Mouse (Mus musculus) heart, postnatal 25 days (tissue): ENCODE measurements at regions not wholly inside any gene's neighbourhood (a gene's known extent, or its start where the extent isn't known, plus 50 kb on each side); places are given as distances from the start of the nearest gene placed in this dataset.

Source experiments
- DNase-seq: peaks from one replicate; pipeline ENCODE4 v3.0.0; 2022; ENCODE audit warnings: low spot score
- intact Hi-C: fragments of 180-260 bp; cut with DNase I; formaldehyde crosslinking; loops from one replicate; pipeline ENCODE4 v1.15.1; 2025

- intact Hi-C loops = loop anchor here (10.0 kb wide), 1 partner anchor 49 kb away; no protein-coding TSS in a partner anchor
- DNase-seq = no peak
These were observed 56.5 kb downstream of the Kctd12 start for GRCm38 (mm10) chr14:102925769-102926443.

- intact Hi-C loops = loop anchor here (10.0 kb wide), 1 partner anchor 50 kb away; no protein-coding TSS in a partner anchor
- no peak for DNase-seq
These were observed 57.8 kb downstream of the Kctd12 start for GRCm38 (mm10) chr14:102924674-102925073.

- DNase-seq = no peak
- intact Hi-C loops = loop anchor here (10.0 kb wide), 1 partner anchor 52 kb away; no protein-coding TSS in a partner anchor
These were observed 59.9 kb downstream of the Kctd12 start for GRCm38 (mm10) chr14:102922496-102922993.

GRCm38 (mm10) chr14:102920415-102920814 lies 62.0 kb downstream of the Kctd12 start:
- intact Hi-C loops = loop anchor here (10.0 kb wide), 1 partner anchor 54 kb away; no protein-coding TSS in a partner anchor
- DNase-seq = no peak

- DNase-seq = no peak
- intact Hi-C loops = no loop called here
These were observed 63.1 kb downstream of the Kctd12 start for GRCm38 (mm10) chr14:102919261-102919801.

- DNase-seq = no peak
- intact Hi-C loops = no loop called here
These were observed 64.5 kb downstream of the Kctd12 start for GRCm38 (mm10) chr14:102917929-102918328.

- intact Hi-C loops = no loop called here
- no peak for DNase-seq
These were observed 66.5 kb downstream of the Kctd12 start for GRCm38 (mm10) chr14:102915918-102916317.

DNA sequence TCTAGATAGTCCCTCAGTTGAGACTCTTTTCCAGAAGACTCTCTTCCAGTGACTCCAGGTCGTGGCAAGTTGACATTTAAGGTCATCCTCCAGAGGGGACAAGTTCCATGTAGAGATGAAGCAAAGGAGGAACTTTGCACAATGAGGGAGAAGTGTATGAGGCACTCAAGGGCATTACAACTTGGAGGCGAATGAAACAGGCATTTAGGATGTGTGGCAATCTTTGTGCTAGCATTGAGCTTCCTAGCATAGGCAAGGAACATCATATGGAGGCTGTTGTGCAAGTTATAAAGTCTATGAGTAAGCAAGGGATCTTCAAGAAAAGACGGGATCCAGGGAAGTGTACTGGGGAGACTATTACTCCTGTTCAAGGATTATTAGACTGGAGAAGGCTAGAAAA lies 70.9 kb downstream of the Kctd12 start:
- intact Hi-C loops = no loop called here
- no peak for DNase-seq

DNA sequence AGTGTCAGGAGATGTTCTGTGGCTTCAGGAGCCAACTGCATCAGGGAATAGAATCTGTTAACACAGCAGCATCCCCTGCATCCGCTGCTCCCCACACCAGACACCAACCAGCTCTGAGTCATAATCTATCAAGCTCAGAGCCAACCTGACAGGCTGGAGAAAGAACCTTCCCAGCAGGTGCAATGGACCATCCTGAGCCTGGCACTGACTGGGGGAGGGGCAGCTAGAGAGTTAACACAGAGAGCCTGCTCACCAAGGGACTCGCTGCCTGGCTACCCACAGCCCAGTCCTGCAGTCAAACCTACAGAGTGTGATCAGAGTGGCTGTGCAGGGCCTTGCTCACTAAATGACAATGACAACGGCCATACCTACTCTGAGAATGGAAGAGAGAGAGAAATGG lies 73.4 kb downstream of the Kctd12 start:
- no peak for DNase-seq
- intact Hi-C loops = no loop called here

DNA sequence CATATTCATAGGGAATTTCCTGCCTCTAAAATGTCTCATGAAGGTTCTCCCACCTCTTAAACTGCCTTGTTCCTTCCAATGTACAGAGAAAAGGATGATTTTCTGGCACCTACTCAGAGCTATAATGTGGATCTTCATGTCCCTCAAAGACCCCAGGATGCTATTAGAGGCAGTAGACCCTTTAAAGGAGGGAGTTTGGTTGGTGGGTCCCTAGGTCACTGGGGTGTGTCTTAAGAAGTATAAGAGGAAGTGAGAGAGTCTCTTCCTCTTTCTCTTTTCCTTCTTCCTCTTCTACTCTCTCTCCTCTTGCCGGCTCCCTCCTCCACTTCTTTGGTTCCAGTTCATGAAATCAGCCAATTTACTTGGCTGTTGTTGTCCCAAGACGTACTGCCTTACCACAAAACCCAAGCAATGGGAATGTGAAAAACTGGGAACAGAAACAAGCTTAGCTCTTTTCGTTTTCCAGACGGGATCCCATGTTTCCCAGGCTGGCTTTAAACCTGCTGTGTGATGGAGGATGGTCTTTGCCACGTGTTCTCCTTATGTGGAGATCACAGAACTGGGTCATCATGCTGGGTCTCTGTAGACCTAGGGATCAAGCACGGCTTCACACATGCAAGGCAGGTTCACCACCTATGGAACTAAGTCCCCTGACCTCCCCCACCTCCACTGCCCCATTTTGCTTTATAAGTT lies 74.9 kb downstream of the Kctd12 start:
- no peak for DNase-seq
- intact Hi-C loops = no loop called here

GRCm38 (mm10) chr14:102906826-102907225 lies 75.6 kb downstream of the Kctd12 start:
- no peak for DNase-seq
- intact Hi-C loops = no loop called here

- no peak for DNase-seq
- intact Hi-C loops = no loop called here
These were observed 76.2 kb downstream of the Kctd12 start for GRCm38 (mm10) chr14:102906286-102906685.

- intact Hi-C loops = loop anchor here (5.0 kb wide), 1 partner anchor 79 kb away; the partner anchor contains the start of gene Kctd12
- DNase-seq = peak; percentile 26
These were observed 79.5 kb downstream of the Kctd12 start for GRCm38 (mm10) chr14:102902906-102903305.

- intact Hi-C loops = loop anchor here (5.0 kb wide), 1 partner anchor 80 kb away; the partner anchor contains the start of gene Kctd12
- no peak for DNase-seq
These were observed 80.2 kb downstream of the Kctd12 start for GRCm38 (mm10) chr14:102902236-102902635.

DNA sequence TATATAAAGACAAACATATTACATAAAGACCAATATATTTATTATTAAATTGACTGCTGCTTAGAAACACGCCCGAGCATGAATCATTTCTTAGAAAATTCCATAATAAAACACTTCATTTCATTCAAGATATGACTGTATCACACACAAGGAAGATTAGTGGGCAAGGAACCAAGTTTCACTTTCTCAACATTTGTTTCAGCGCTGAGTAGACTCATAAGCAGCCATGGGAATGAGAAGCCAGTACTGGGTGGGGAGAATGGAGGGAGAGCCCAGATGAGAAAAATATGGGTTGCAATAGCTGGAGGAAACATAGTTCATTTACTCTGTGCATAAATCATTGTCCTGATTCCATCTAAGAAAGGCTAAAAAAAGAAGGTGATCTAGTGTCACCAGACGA lies 84.0 kb downstream of the Kctd12 start:
- intact Hi-C loops = no loop called here
- no peak for DNase-seq

- intact Hi-C loops = loop anchor here (2.0 kb wide), 1 partner anchor 14 kb away; no protein-coding TSS in a partner anchor
- no peak for DNase-seq
These were observed 85.4 kb downstream of the Kctd12 start for GRCm38 (mm10) chr14:102897039-102897438.

DNA sequence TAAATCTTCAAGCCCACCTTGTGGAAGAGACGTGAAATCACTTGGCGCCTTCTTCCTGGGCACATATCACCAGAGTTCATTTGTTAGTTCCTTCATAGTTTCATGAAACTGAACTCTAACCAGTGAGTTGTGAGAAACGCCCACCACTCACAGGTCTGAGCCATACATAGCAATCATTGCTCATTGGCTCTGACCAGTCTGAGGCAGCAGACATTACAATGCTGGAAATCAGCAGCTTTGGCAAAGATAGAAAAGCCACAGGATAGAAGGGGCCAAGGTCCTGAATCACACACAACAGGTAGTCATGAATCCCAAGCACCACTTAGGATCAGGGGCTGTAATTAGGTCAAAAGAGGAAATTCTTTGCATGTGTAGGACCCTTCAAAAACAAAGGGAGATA lies 85.9 kb downstream of the Kctd12 start:
- intact Hi-C loops = loop anchor here (2.0 kb wide), 1 partner anchor 14 kb away; no protein-coding TSS in a partner anchor
- no peak for DNase-seq

DNA sequence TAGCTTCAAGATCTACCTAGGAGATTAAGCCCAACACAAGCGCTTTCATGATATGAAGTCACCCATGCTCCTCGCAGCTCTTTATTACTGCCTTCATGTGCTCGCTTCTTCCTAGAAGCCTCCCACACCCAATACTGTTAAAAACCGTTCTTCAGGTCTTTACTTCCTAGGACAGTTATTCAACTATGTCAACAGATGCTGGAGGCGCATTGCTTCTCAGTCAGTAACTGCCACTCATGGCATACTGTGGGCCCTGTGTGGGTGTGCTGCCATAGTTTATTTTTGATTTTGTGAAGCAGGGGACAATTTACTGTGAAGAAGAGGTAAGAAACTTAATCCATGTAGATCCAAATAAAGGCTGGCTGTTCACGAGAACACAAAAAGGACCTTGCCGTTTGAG lies 89.2 kb downstream of the Kctd12 start:
- intact Hi-C loops = no loop called here
- DNase-seq = no peak

- DNase-seq = no peak
These were observed 90.9 kb downstream of the Kctd12 start for GRCm38 (mm10) chr14:102891552-102891951.

DNA sequence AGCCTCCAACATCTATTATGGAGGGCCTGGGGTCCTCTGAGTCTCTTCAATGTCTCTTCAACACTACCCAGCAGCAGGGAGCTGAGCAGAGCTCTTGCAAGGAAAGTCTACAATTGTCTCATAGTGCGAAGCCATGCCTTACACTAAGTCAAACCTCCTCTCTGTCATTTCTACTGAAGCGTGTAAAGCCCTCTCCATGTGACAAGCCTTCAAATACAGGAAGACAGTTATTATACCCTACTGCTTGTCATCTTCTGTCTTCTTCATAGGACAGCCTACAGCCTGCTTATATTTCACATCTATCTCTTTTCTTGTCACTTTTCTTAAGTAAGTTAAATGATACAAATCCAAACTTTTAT lies 97.2 kb downstream of the Kctd12 start:
- intact Hi-C loops = no loop called here
- no peak for DNase-seq

More at GRCm38 (mm10) chr14:102891552-102891951, 90.9 kb downstream of the Kctd12 start:
- intact Hi-C loops = no loop called here
